Mouse (Mus musculus) thymus, postnatal 10 days (tissue): ENCODE data around the gene BC048507.
"Not testable (repeated sequence)": the region's sequence is repeated elsewhere in the genome, so short reads cannot be mapped to it uniquely, and the experiment has no call there.

Experiments
- DNase-seq, 2 experiments: peaks; one replicate each; pipeline ENCODE4 v3.0.0; 2021; ENCODE audit warnings: low spot score in 2 of 2

Gene BC048507

GRCm38 (mm10) chr13:67863026-67863425 lies at the start of gene BC048507:
BC048507 (plus strand) TSS chr13:67863326.
- DNase-seq: no peak

GRCm38 (mm10) chr13:67813710-67814660 lies 49.1 kb upstream of the BC048507 start, which contains the start of gene Zfp273:
Zfp273 (plus strand) TSS chr13:67813740.
- DNase-seq: peak; percentile 57 to 68

GRCm38 (mm10) chr13:67818636-67819035 lies 44.5 kb upstream of the BC048507 start:
- DNase-seq: no peak

- DNase-seq: peak in 1 of 2 experiments; percentile 26
Observed at GRCm38 (mm10) chr13:67830911-67831336, 32.2 kb upstream of the BC048507 start, which contains the start of gene Gm10037. Gm10037 (plus strand) TSS chr13:67831106.

- not testable (repeated sequence) for DNase-seq
Observed at GRCm38 (mm10) chr13:67833137-67833536, 30.0 kb upstream of the BC048507 start.

GRCm38 (mm10) chr13:67843775-67844118 lies 19.4 kb upstream of the BC048507 start:
- no peak for DNase-seq

- peak in 1 of 2 experiments; percentile 50 for DNase-seq
Observed at GRCm38 (mm10) chr13:67844119-67844852, 18.8 kb upstream of the BC048507 start.

GRCm38 (mm10) chr13:67844853-67845194 lies 18.3 kb upstream of the BC048507 start:
- DNase-seq: peak in 1 of 2 experiments; percentile 4

- DNase-seq: no peak
Observed at GRCm38 (mm10) chr13:67850361-67850760, 12.8 kb upstream of the BC048507 start.

GRCm38 (mm10) chr13:67853130-67853529 lies 10.0 kb upstream of the BC048507 start:
- no peak for DNase-seq

- DNase-seq: no peak
Observed at GRCm38 (mm10) chr13:67853983-67854382, 9.1 kb upstream of the BC048507 start.

- DNase-seq: no peak
Observed at GRCm38 (mm10) chr13:67857317-67857716, 5.8 kb upstream of the BC048507 start.

- DNase-seq: no peak
Observed at GRCm38 (mm10) chr13:67862508-67862907, 618 bp upstream of the BC048507 start.

GRCm38 (mm10) chr13:67864764-67865350 lies 1.7 kb downstream of the BC048507 start:
- no peak for DNase-seq

GRCm38 (mm10) chr13:67867899-67868298 lies 4.8 kb downstream of the BC048507 start:
- peak in 1 of 2 experiments; percentile 7 for DNase-seq

GRCm38 (mm10) chr13:67876049-67876698 lies 13.0 kb downstream of the BC048507 start:
- not testable (repeated sequence) for DNase-seq

GRCm38 (mm10) chr13:67876699-67877254 lies 13.7 kb downstream of the BC048507 start:
- no peak for DNase-seq

GRCm38 (mm10) chr13:67883966-67884365 lies 20.8 kb downstream of the BC048507 start:
- DNase-seq: no peak

- no peak for DNase-seq
Observed at GRCm38 (mm10) chr13:67909759-67910158, 46.6 kb downstream of the BC048507 start.
